Mouse (Mus musculus): Measurements from ENCODE around the gene Fzd7. TPM values are rescaled to one million over a fixed set of nuclear protein-coding genes. Genes with fewer than 3 reads are reported as not detected.

The Fzd7 gene
- total RNA-seq, 2 experiments from 2014 or later = 6.6 to 7.8 TPM

Other genes starting within 250 kb of the Fzd7 start
- gene Als2, start 245.2 kb upstream of the Fzd7 start, total RNA-seq (2021) = 10 to 100 TPM; 10.1 to 10.7 TPM
- gene Cdk15, start 225.5 kb upstream of the Fzd7 start, total RNA-seq (2021) = not detected
- under 1 TPM in 1 of 2 experiments, not detected in 1; 0.28 TPM for gene Gm973, start 33.8 kb downstream of the Fzd7 start, total RNA-seq (2021)
- 10 to 100 TPM; 60.7 to 62.3 TPM for gene Sumo1, start 188.4 kb downstream of the Fzd7 start, total RNA-seq (2021)
- gene Nop58, start 202.5 kb downstream of the Fzd7 start, total RNA-seq (2021) = 10 to 100 TPM; 24.0 to 32.1 TPM

Data from heart, postnatal 36 days (tissue).